ENCODE assay signal across 22 mouse cellular contexts in genomic region chr6:20502338-20503079, GRCm38 (mm10).
DNase-seq lines count a peak whose midpoint lies in the region; ATAC-seq and TF ChIP-seq lines count a peak whose summit lies in the region.
"Had no signal": no experiment of that assay in that cellular context is flagged by ENCODE, and none has a peak within 500 bp of the region (broad histone marks: within the 10 kb centered on the region; RNA-seq: fewer than 3 reads in every experiment).

No protein-coding gene starts in this region.

- DNase-seq in hindbrain, postnatal 0 days (ENCODE audit: low spot score): peak; percentile 43
- DNase-seq in brain, adult 2 months (ENCODE audit: low read depth, low spot score): peak; percentile 95
- DNase-seq in cerebellum, adult 11-12 months: peak; percentile 78
- DNase-seq in cerebellum, postnatal 10 days: peak; percentile 77 to 78
- no peak for DNase-seq in heart, adult 9 months (ENCODE audit: low spot score in 2 of 2)
- DNase-seq in lung, postnatal 4 days: no peak
- DNase-seq: adrenal gland, postnatal 25 days; kidney, postnatal 36 days; lung, adult 18-20 months; lung, postnatal 10 days; right cerebral cortex, postnatal 14 days had no signal

- ATAC-seq in hindbrain, postnatal 0 days: no peak
- ATAC-seq in hindbrain, embryonic 16.5 days: no peak
- ATAC-seq: CD4-positive, CD25-positive, alpha-beta regulatory T cell, adult 4 months; intestine, postnatal 0 days; liver, embryonic 12.5 days; midbrain, embryonic 13.5 days had no signal

- H3K36me3 ChIP-seq in hindbrain, postnatal 0 days (ENCODE audit: insufficient read depth, low read length): no peaks in the 10 kb centered on the region
- no peaks in the 10 kb centered on the region for H3K36me3 ChIP-seq in hindbrain, embryonic 16.5 days (ENCODE audit: control insufficient read depth, insufficient read depth, low read length)
- H3K36me3 ChIP-seq: embryonic facial prominence, embryonic 10.5 days; heart, embryonic 10.5 days; hindbrain, embryonic 10.5 days; kidney, embryonic 15.5 days; limb, embryonic 13.5 days; liver, embryonic 12.5 days; midbrain, embryonic 13.5 days; neural tube, embryonic 12.5 days had no signal

- H3K9ac ChIP-seq in hindbrain, postnatal 0 days (replicated peaks; ENCODE audit: low read length): no peak overlapping the region
- H3K9ac ChIP-seq in hindbrain, embryonic 16.5 days (ENCODE audit: low read depth, low read length): no peak overlapping the region
- H3K9ac ChIP-seq: kidney, embryonic 15.5 days; limb, embryonic 13.5 days; liver, embryonic 12.5 days; midbrain, embryonic 13.5 days; neural tube, embryonic 12.5 days had no signal

- no peak overlapping the region for H3K27ac ChIP-seq in hindbrain, postnatal 0 days
- H3K27ac ChIP-seq in hindbrain, embryonic 16.5 days (ENCODE audit: low read depth, low read length): no peak overlapping the region
- H3K27ac ChIP-seq: embryonic facial prominence, embryonic 10.5 days; heart, embryonic 10.5 days; hindbrain, embryonic 10.5 days; kidney, embryonic 15.5 days; limb, embryonic 13.5 days; liver, embryonic 12.5 days; midbrain, embryonic 13.5 days; neural tube, embryonic 12.5 days had no signal

- no peaks in the 10 kb centered on the region for H3K9me3 ChIP-seq in hindbrain, postnatal 0 days (ENCODE audit: low read length)
- H3K9me3 ChIP-seq in hindbrain, embryonic 16.5 days (ENCODE audit: control insufficient read depth, low read length): no peaks in the 10 kb centered on the region
- H3K9me3 ChIP-seq: embryonic facial prominence, embryonic 10.5 days; heart, embryonic 10.5 days; hindbrain, embryonic 10.5 days; kidney, embryonic 15.5 days; limb, embryonic 13.5 days; liver, embryonic 12.5 days; midbrain, embryonic 13.5 days; neural tube, embryonic 12.5 days had no signal

- H3K4me1 ChIP-seq in hindbrain, postnatal 0 days (ENCODE audit: insufficient read depth, low read length): no peaks in the 10 kb centered on the region
- no peaks in the 10 kb centered on the region for H3K4me1 ChIP-seq in hindbrain, embryonic 16.5 days (ENCODE audit: control insufficient read depth, insufficient read depth, low read depth, low read length)
- H3K4me1 ChIP-seq: embryonic facial prominence, embryonic 10.5 days; heart, embryonic 10.5 days; hindbrain, embryonic 10.5 days; kidney, embryonic 15.5 days; limb, embryonic 13.5 days; liver, embryonic 12.5 days; midbrain, embryonic 13.5 days; neural tube, embryonic 12.5 days had no signal

- no peak overlapping the region for H3K4me3 ChIP-seq in hindbrain, postnatal 0 days (ENCODE audit: low read length)
- no peak overlapping the region for H3K4me3 ChIP-seq in hindbrain, embryonic 16.5 days (ENCODE audit: low read length)
- H3K4me3 ChIP-seq: embryonic facial prominence, embryonic 10.5 days; heart, embryonic 10.5 days; hindbrain, embryonic 10.5 days; kidney, embryonic 15.5 days; limb, embryonic 13.5 days; liver, embryonic 12.5 days; midbrain, embryonic 13.5 days; neural tube, embryonic 12.5 days had no signal

- WGBS in hindbrain, postnatal 0 days: 73% methylated on average over 5 of the region's 5 CpGs
- WGBS in hindbrain, embryonic 16.5 days: 74% methylated on average over 5 of the region's 5 CpGs

- TF ChIP-seq CTCF in hindbrain, postnatal 0 days (IDR thresholded peaks at IDR 0.05; ENCODE audit: low read depth): no peak

- no peaks in the 10 kb centered on the region for H3K27me3 ChIP-seq in hindbrain, postnatal 0 days (ENCODE audit: insufficient read depth, low read length)
- no peaks in the 10 kb centered on the region for H3K27me3 ChIP-seq in hindbrain, embryonic 16.5 days (replicated peaks; ENCODE audit: control insufficient read depth, insufficient read depth, low read length)
- H3K27me3 ChIP-seq: kidney, embryonic 15.5 days; limb, embryonic 13.5 days; liver, embryonic 12.5 days; midbrain, embryonic 13.5 days; neural tube, embryonic 12.5 days had no signal

- no peak overlapping the region for H3K4me2 ChIP-seq in hindbrain, postnatal 0 days (ENCODE audit: low read depth, low read length)
- no peak overlapping the region for H3K4me2 ChIP-seq in hindbrain, embryonic 16.5 days (ENCODE audit: low read length)
- H3K4me2 ChIP-seq: kidney, embryonic 15.5 days; limb, embryonic 13.5 days; liver, embryonic 12.5 days; midbrain, embryonic 13.5 days; neural tube, embryonic 12.5 days had no signal

Comparison
In these comparisons a context has a peak if more than half of its experiments do, and no peak if none do; other contexts are left out.
1. DNase-seq: peak in hindbrain, postnatal 0 days (single experiment), brain, adult 2 months (single experiment), cerebellum, adult 11-12 months (single experiment) and cerebellum, postnatal 10 days (2 of 2); none in heart, adult 9 months (0 of 2) and lung, postnatal 4 days (0 of 2).